In genomic region chr14:76533170-76533815, GRCm38 (mm10) we compare ENCODE assay signal across 7 mouse cellular contexts. TPM values are rescaled to one million over a fixed set of nuclear protein-coding genes. Genes with fewer than 3 reads are reported as not detected.
A peak's percentile ranks its signal among the peaks of the same experiment; 100 is the strongest.
DNase-seq lines count a peak whose midpoint lies in the region; ATAC-seq and TF ChIP-seq lines count a peak whose summit lies in the region.

No protein-coding gene starts in this region.

- H3K27ac ChIP-seq in bone marrow, adult 2 months (ENCODE audit: control insufficient read depth, insufficient read depth, low read depth, low read length, poor library complexity), result peak overlapping the region; percentile 83
- H3K27ac ChIP-seq in hindbrain, embryonic 13.5 days, result peak overlapping the region; percentile 86

- H3K27me3 ChIP-seq in G1E (ENCODE audit: insufficient read depth, low read length), result no peaks in the 10 kb centered on the region
- H3K27me3 ChIP-seq in hindbrain, embryonic 13.5 days, result no peaks in the 10 kb centered on the region

- peak overlapping the region; percentile 58 for H3K9ac ChIP-seq in hindbrain, embryonic 13.5 days

- peak overlapping the region; percentile 65 for H3K4me3 ChIP-seq in G1E (ENCODE audit: low read depth, low read length)
- H3K4me3 ChIP-seq in bone marrow, adult 2 months (replicated peaks; ENCODE audit: control insufficient read depth, low read depth, low read length), result peak overlapping the region; percentile 63
- H3K4me3 ChIP-seq in hindbrain, embryonic 13.5 days, result peak overlapping the region; percentile 26

- WGBS in bone marrow, adult 2 months, result 32% methylated on average over 10 of the region's 10 CpGs
- 14% methylated on average over 10 of the region's 10 CpGs for WGBS in hindbrain, embryonic 13.5 days

- no peak for TF ChIP-seq POLR2A in bone marrow, adult 2 months (IDR thresholded peaks at IDR 0.05; ENCODE audit: borderline replicate concordance, control insufficient read depth, low read depth, low read length)

- peaks cover 30% of the 10 kb centered on the region for H3K9me3 ChIP-seq in G1E (replicated peaks)
- no peaks in the 10 kb centered on the region for H3K9me3 ChIP-seq in hindbrain, embryonic 13.5 days

- no peaks in the 10 kb centered on the region for H3K36me3 ChIP-seq in G1E (replicated peaks)
- H3K36me3 ChIP-seq in hindbrain, embryonic 13.5 days, result no peaks in the 10 kb centered on the region

- no peak for TF ChIP-seq CTCF in G1E (IDR thresholded peaks at IDR 0.05; ENCODE audit: low read depth, low read length)
- TF ChIP-seq CTCF in bone marrow, adult 2 months (IDR thresholded peaks at IDR 0.05; ENCODE audit: control insufficient read depth, insufficient read depth, low read length), result no peak

- H3K4me2 ChIP-seq in hindbrain, embryonic 13.5 days, result peak overlapping the region; percentile 49

- DNase-seq in G1E (ENCODE audit: low spot score) (no peak), liver (peak; percentile 83)
- DNase-seq in retina, embryonic 14.5 days (ENCODE audit: low spot score), result peak; percentile 39
- no peak for DNase-seq in adrenal gland, postnatal 14 days
- no peak for DNase-seq in gastrocnemius, postnatal 4 days (ENCODE audit: low spot score in 2 of 2)

- peaks cover 22% of the 10 kb centered on the region for H3K4me1 ChIP-seq in G1E (ENCODE audit: insufficient read depth, low read depth, low read length)
- peaks cover 4% of the 10 kb centered on the region; the same call in 1 of the 2 replicates for H3K4me1 ChIP-seq in bone marrow, adult 2 months (ENCODE audit: control insufficient read depth, insufficient read depth, low read length)
- peaks cover 29% of the 10 kb centered on the region for H3K4me1 ChIP-seq in hindbrain, embryonic 13.5 days (replicated peaks)

- ATAC-seq in G1E (ENCODE audit: extremely low read depth, insufficient number of reproducible peaks, low FRiP score, poor library complexity, severe bottlenecking), result peak; percentile 35
- peak; percentile 65 for ATAC-seq in hindbrain, embryonic 13.5 days (ENCODE audit: low FRiP score)

RNA-seq across cellular contexts. Expression of gene Serp2, which starts 23.4 kb away (rescaled TPM):
- total RNA-seq in G1E (2014; fragmentation: Nextera tagmentation) (not detected in 2 replicates), G1E (2017) (not detected in 2 replicates)
- not detected in 2 replicates for polyA plus RNA-seq in G1E (2012)
- polyA plus RNA-seq in bone marrow, adult 2 months (2011; ENCODE audit: insufficient read depth, insufficient read length, low replicate concordance, missing spikeins), result not detected in 2 replicates
- 128 and 133 TPM in 2 replicates for polyA plus RNA-seq in hindbrain, embryonic 13.5 days (2015; fragmentation: Nextera tagmentation; extraction: Ambion mirVana)
- 6.4 and 7.3 TPM in 2 replicates for total RNA-seq in adrenal gland, postnatal 14 days (2021)
- total RNA-seq in gastrocnemius, postnatal 4 days (2021), result 1 to 10 TPM; 3.2 to 3.8 TPM

Comparison
In these comparisons a context has a peak if more than half of its experiments do, and no peak if none do; other contexts are left out.
1. DNase-seq: peak in liver (single experiment) and retina, embryonic 14.5 days (single experiment); none in G1E (single experiment), adrenal gland, postnatal 14 days (single experiment) and gastrocnemius, postnatal 4 days (0 of 2).
2. Peak in every context shown above with its lines, with median percentiles within 50 percentile points of each other: H3K4me3 ChIP-seq.